Mouse (Mus musculus): ENCODE measurements at regions not wholly inside any gene's neighbourhood (a gene's known extent, or its start where the extent isn't known, plus 50 kb on each side); places are given as distances from the start of the nearest gene placed in this dataset.

DNA sequence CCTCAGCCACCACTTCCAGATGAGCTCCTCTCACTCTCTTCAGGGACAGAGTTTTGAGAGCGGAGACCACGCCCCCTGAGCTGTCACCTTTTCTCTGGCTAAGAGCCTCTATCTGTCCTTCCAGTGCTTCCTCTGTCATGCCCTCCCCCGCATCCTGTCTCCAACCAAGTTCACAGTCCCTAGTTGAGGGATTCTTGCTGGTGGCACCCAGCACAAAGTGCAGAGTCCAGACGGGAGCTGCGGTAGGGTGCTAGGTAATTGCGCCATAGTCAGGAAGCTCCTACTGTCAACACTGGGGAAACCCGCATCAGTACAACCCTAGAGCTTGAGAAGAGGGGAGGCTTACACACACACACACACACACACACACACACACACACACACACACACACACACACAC, 297.3 kb upstream of the 4930535I16Rik start:
- 73% methylated on average over 7 of the region's 7 CpGs for WGBS
- Histone ChIP-seq H3K9ac (no peak overlapping the region), H3K27ac (no peak overlapping the region), H3K36me3 (no peaks in the 10 kb centered on the region), H3K4me2 (no peak overlapping the region), H3K4me1 (peaks cover 8% of the 10 kb centered on the region), H3K9me3 (replicated peaks) (no peaks in the 10 kb centered on the region), H3K4me3 (replicated peaks) (no peak overlapping the region), H3K27me3 (peaks cover 27% of the 10 kb centered on the region)
- ATAC-seq (replicated peaks; ENCODE audit: low FRiP score), result no peak

GRCm38 (mm10) chr4:124210103-124210502, 292.3 kb upstream of the 4930535I16Rik start:
- no peak for ATAC-seq (replicated peaks; ENCODE audit: low FRiP score)

GRCm38 (mm10) chr4:124206480-124206879, 288.7 kb upstream of the 4930535I16Rik start:
- 81% methylated on average over 16 of the region's 16 CpGs for WGBS
- H3K27ac ChIP-seq, result no peak overlapping the region
- H3K27me3 ChIP-seq, result 0 out of 2 replicates have a peak, but pooled peaks cover 10% of the 10 kb centered on the region
- no peak overlapping the region for H3K9ac ChIP-seq
- H3K36me3 ChIP-seq, result no peaks in the 10 kb centered on the region
- no peaks in the 10 kb centered on the region; the same call in 1 of the 2 replicates for H3K9me3 ChIP-seq (replicated peaks)
- ATAC-seq (replicated peaks; ENCODE audit: low FRiP score), result no peak
- H3K4me1 ChIP-seq, result no peaks in the 10 kb centered on the region
- no peak overlapping the region for H3K4me2 ChIP-seq
- H3K4me3 ChIP-seq (replicated peaks), result no peak overlapping the region

More at GRCm38 (mm10) chr4:124210103-124210502, 292.3 kb upstream of the 4930535I16Rik start:
- no peak overlapping the region for H3K27ac ChIP-seq
- no peak overlapping the region for H3K4me3 ChIP-seq (replicated peaks)
- no peaks in the 10 kb centered on the region; the same call in 1 of the 2 replicates for H3K9me3 ChIP-seq (replicated peaks)
- WGBS, result 53% methylated on average over 9 of the region's 9 CpGs
- H3K36me3 ChIP-seq, result no peaks in the 10 kb centered on the region
- no peak overlapping the region for H3K4me2 ChIP-seq
- H3K27me3 ChIP-seq, result peaks cover 15% of the 10 kb centered on the region
- H3K9ac ChIP-seq, result no peak overlapping the region
- no peaks in the 10 kb centered on the region for H3K4me1 ChIP-seq

DNA sequence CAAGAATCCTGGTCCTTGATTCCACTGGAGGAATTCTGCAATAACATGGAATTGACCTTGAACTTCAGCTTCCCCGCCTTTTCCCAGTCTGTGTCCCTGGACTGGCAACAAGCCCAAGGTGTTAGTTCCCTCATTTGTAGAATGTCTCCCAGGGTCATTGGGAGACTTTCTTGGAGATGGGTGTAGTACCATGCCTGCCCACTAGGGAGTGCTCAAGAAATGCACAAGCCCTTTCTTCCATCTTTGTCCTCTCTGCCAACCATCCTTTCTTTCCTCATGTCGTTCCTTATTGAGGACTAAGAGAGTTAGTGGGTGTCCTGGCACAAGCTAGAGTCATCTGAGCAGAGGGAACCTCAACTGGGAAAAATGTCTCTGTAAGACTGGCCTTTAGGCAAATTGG, 285.9 kb upstream of the 4930535I16Rik start:
- Histone ChIP-seq H3K36me3 (no peaks in the 10 kb centered on the region), H3K9ac (no peak overlapping the region), H3K4me3 (replicated peaks) (no peak overlapping the region), H3K4me1 (peaks cover 7% of the 10 kb centered on the region; the same call in 1 of the 2 replicates), H3K4me2 (no peak overlapping the region), H3K9me3 (replicated peaks) (no peaks in the 10 kb centered on the region; the same call in 1 of the 2 replicates), H3K27me3 (peaks cover 26% of the 10 kb centered on the region), H3K27ac (no peak overlapping the region)
- ATAC-seq (replicated peaks; ENCODE audit: low FRiP score), result no peak
- WGBS, result 84% methylated on average over 2 of the region's 2 CpGs

DNA sequence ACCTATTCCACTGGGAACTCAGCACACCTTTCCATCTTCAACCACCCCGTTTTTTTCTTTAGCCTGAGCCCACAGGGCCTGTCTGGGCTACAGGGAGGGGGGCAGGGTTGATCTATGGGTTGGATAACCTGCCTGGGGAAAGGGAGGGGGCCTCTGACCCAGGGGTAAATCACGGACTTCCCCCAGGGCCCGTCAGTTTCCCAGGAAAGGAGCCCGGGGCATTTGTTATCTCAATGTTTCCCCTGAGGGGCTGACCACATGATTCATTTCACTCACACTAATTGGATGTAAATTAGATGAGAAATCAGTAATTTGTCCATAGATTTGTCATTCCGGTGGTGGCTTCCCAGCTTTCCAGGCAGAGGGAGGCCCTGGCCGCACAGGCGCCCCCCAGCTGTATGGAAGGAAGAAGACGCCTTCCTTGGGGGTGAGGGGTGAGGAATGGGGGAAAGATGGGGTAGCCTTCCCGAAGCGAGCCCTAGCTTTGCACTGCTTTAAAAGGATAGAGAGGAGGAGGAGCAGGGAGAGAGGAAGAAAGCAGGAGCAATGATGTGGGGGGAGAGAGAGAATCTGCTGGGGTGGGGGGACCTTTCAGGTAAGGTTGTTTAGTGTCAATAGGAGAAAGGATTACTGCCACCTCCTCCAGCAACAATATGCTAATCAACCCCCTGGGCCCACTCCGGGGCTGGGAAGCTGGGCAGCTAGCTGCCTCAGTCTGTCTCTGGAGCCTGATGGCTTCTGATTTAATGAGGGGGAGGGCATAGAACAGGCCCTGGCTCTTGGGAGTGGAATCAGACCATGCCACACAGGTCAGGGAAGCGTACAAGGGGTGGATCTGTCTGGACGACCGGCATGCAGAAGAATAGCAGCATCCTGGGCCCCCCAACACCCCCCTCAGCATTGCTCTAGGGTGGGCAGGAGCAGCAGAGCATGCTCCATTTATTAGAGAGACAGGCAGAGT, 282.3 kb upstream of the 4930535I16Rik start:
- no peak for ATAC-seq (replicated peaks; ENCODE audit: low FRiP score)
- no peaks in the 10 kb centered on the region; the same call in 1 of the 2 replicates for H3K9me3 ChIP-seq (replicated peaks)
- H3K4me3 ChIP-seq (replicated peaks), result no peak overlapping the region
- peaks cover 55% of the 10 kb centered on the region for H3K27me3 ChIP-seq
- H3K36me3 ChIP-seq, result no peaks in the 10 kb centered on the region
- 23% methylated on average over 14 of the region's 14 CpGs for WGBS
- H3K9ac ChIP-seq, result no peak overlapping the region
- no peak overlapping the region for H3K27ac ChIP-seq
- peaks cover 10% of the 10 kb centered on the region; the same call in 1 of the 2 replicates for H3K4me1 ChIP-seq
- no peak overlapping the region for H3K4me2 ChIP-seq

- Histone ChIP-seq H3K27ac (no peak overlapping the region), H3K4me3 (replicated peaks) (no peak overlapping the region), H3K4me2 (no peak overlapping the region), H3K36me3 (no peaks in the 10 kb centered on the region), H3K27me3 (peaks cover 62% of the 10 kb centered on the region), H3K9me3 (replicated peaks) (no peaks in the 10 kb centered on the region), H3K4me1 (peaks cover 10% of the 10 kb centered on the region; the same call in 1 of the 2 replicates), H3K9ac (no peak overlapping the region)
- 56% methylated on average over 15 of the region's 15 CpGs for WGBS
- no peak for ATAC-seq (replicated peaks; ENCODE audit: low FRiP score)
These were observed 281.0 kb upstream of the 4930535I16Rik start for GRCm38 (mm10) chr4:124198832-124199231.

GRCm38 (mm10) chr4:124196711-124197110, 278.9 kb upstream of the 4930535I16Rik start:
- Histone ChIP-seq H3K9ac (no peak overlapping the region), H3K27ac (no peak overlapping the region), H3K36me3 (no peaks in the 10 kb centered on the region), H3K4me1 (peaks cover 10% of the 10 kb centered on the region; the same call in 1 of the 2 replicates), H3K27me3 (peaks cover 74% of the 10 kb centered on the region), H3K4me3 (replicated peaks) (no peak overlapping the region), H3K4me2 (no peak overlapping the region), H3K9me3 (replicated peaks) (no peaks in the 10 kb centered on the region)
- no peak for ATAC-seq (replicated peaks; ENCODE audit: low FRiP score)
- WGBS, result 11% methylated on average over 12 of the region's 12 CpGs

GRCm38 (mm10) chr4:124193059-124193721, 275.4 kb upstream of the 4930535I16Rik start:
- no peak for ATAC-seq (replicated peaks; ENCODE audit: low FRiP score)
- no peak overlapping the region for H3K4me3 ChIP-seq (replicated peaks)
- H3K27me3 ChIP-seq, result peaks cover 72% of the 10 kb centered on the region
- peaks cover 6% of the 10 kb centered on the region; the same call in 1 of the 2 replicates for H3K4me1 ChIP-seq
- no peak overlapping the region for H3K9ac ChIP-seq
- H3K36me3 ChIP-seq, result no peaks in the 10 kb centered on the region
- H3K4me2 ChIP-seq, result no peak overlapping the region
- H3K9me3 ChIP-seq (replicated peaks), result no peaks in the 10 kb centered on the region
- no peak overlapping the region for H3K27ac ChIP-seq
- 75% methylated on average over 15 of the region's 15 CpGs for WGBS

DNA sequence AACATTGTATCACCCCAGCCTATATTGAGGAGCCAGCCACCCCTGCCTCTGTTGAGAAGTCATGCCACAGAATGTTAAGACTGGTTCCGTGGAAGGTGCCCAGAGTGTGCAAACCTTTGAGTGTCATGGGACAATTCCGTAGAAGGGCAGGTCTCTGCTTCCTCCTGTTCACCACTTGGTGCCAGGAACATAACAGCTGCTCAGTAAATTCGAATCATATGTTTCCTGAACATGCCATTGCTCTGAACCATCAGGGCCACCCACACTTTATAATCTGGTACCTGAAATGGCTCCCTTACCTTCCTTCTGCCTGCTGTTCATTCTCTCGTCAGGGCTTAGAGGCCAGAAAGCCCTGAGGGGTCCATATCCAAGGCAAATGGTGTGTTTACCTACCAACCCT, 273.0 kb upstream of the 4930535I16Rik start:
- Histone ChIP-seq H3K27ac (no peak overlapping the region), H3K36me3 (no peaks in the 10 kb centered on the region), H3K9ac (no peak overlapping the region), H3K9me3 (replicated peaks) (no peaks in the 10 kb centered on the region), H3K4me3 (replicated peaks) (no peak overlapping the region), H3K4me1 (peaks cover 3% of the 10 kb centered on the region; the same call in 1 of the 2 replicates), H3K4me2 (no peak overlapping the region), H3K27me3 (peaks cover 68% of the 10 kb centered on the region)
- ATAC-seq (replicated peaks; ENCODE audit: low FRiP score), result no peak
- 81% methylated on average over 4 of the region's 4 CpGs for WGBS

DNA sequence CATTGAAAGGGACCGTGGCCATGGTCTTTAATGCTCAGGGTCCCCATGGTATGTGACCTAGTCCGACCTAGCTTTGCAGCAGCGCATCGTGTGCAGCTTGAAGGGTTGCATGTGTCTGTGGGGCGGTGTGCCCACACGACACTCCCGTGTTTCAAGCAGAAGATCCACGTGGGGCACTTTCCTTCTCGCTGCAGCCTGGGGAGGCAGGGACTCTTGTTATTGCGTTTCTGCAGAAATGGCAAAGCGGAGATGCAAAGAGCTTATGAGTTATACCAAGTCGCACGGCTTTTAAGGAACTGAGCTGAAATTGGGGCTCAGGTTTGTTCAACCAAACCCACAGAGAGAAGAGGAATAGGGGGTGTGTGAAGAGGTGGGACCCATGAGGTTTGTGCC, 272.2 kb upstream of the 4930535I16Rik start:
- no peak for ATAC-seq (replicated peaks; ENCODE audit: low FRiP score)
- Histone ChIP-seq H3K4me3 (replicated peaks) (no peak overlapping the region), H3K36me3 (no peaks in the 10 kb centered on the region), H3K27me3 (peaks cover 60% of the 10 kb centered on the region), H3K9ac (no peak overlapping the region), H3K9me3 (replicated peaks) (no peaks in the 10 kb centered on the region), H3K27ac (no peak overlapping the region), H3K4me1 (peaks cover 3% of the 10 kb centered on the region; the same call in 1 of the 2 replicates), H3K4me2 (no peak overlapping the region)
- WGBS, result 60% methylated on average over 13 of the region's 13 CpGs

- Histone ChIP-seq H3K9me3 (replicated peaks) (no peaks in the 10 kb centered on the region), H3K4me1 (peaks cover 3% of the 10 kb centered on the region; the same call in 1 of the 2 replicates), H3K4me2 (0 out of 2 replicates have a peak overlapping the region, but pooled peaks have one; percentile 2), H3K36me3 (no peaks in the 10 kb centered on the region), H3K9ac (no peak overlapping the region), H3K27ac (no peak overlapping the region), H3K4me3 (replicated peaks) (no peak overlapping the region), H3K27me3 (peaks cover 55% of the 10 kb centered on the region)
- peak; percentile 43; the same call in 1 of the 2 replicates for ATAC-seq (replicated peaks; ENCODE audit: low FRiP score)
- WGBS, result 15% methylated on average over 23 of the region's 24 CpGs
These were observed 271.6 kb upstream of the 4930535I16Rik start for GRCm38 (mm10) chr4:124189352-124189992.
